Mouse (Mus musculus): ENCODE results near the gene Pex16. TPM values are rescaled to one million over a fixed set of nuclear protein-coding genes. Genes with fewer than 3 reads are reported as not detected.

Pex16 gene
- polyA plus RNA-seq, 1 experiment from 2014 or later: 41.3 TPM

GRCm38 (mm10) chr2:92411705-92412104 is 37.2 kb downstream of the Pex16 start:
- no peaks in the 10 kb centered on the region for H3K9me3 ChIP-seq
- H3K36me3 ChIP-seq (replicated peaks): peaks cover 70% of the 10 kb centered on the region
- ATAC-seq (replicated peaks): no peak
- no peaks in the 10 kb centered on the region for H3K4me1 ChIP-seq
- H3K4me3 ChIP-seq: no peak overlapping the region
- no peak overlapping the region for H3K27ac ChIP-seq
- no peak overlapping the region for H3K9ac ChIP-seq
- H3K27me3 ChIP-seq (replicated peaks): no peaks in the 10 kb centered on the region
- H3K4me2 ChIP-seq: no peak overlapping the region
- WGBS: 94% methylated on average over 10 of the region's 10 CpGs

GRCm38 (mm10) chr2:92421723-92422387 is 47.4 kb downstream of the Pex16 start:
- Histone ChIP-seq H3K9ac (no peak overlapping the region), H3K4me3 (no peak overlapping the region), H3K36me3 (replicated peaks) (peaks cover 36% of the 10 kb centered on the region), H3K27ac (no peak overlapping the region), H3K4me2 (no peak overlapping the region), H3K27me3 (replicated peaks) (no peaks in the 10 kb centered on the region), H3K4me1 (peaks cover 34% of the 10 kb centered on the region), H3K9me3 (no peaks in the 10 kb centered on the region)
- no peak for ATAC-seq (replicated peaks)
- WGBS: 93% methylated on average over 7 of the region's 7 CpGs

GRCm38 (mm10) chr2:92422388-92423135 is 48.1 kb downstream of the Pex16 start:
- H3K4me1 ChIP-seq: peaks cover 39% of the 10 kb centered on the region
- H3K36me3 ChIP-seq (replicated peaks): peaks cover 33% of the 10 kb centered on the region
- no peaks in the 10 kb centered on the region for H3K9me3 ChIP-seq
- no peak for ATAC-seq (replicated peaks)
- H3K4me3 ChIP-seq: no peak overlapping the region
- H3K9ac ChIP-seq: no peak overlapping the region
- 81% methylated on average over 10 of the region's 10 CpGs for WGBS
- H3K4me2 ChIP-seq: no peak overlapping the region
- no peaks in the 10 kb centered on the region for H3K27me3 ChIP-seq (replicated peaks)
- H3K27ac ChIP-seq: no peak overlapping the region

- no peak for ATAC-seq (replicated peaks)
- Histone ChIP-seq H3K36me3 (replicated peaks) (peaks cover 31% of the 10 kb centered on the region), H3K9ac (no peak overlapping the region), H3K9me3 (no peaks in the 10 kb centered on the region), H3K4me1 (peaks cover 45% of the 10 kb centered on the region), H3K4me3 (no peak overlapping the region), H3K27me3 (replicated peaks) (no peaks in the 10 kb centered on the region), H3K27ac (peak overlapping the region; percentile 75), H3K4me2 (no peak overlapping the region)
- WGBS: 91% methylated on average over 9 of the region's 9 CpGs
These were observed 48.7 kb downstream of the Pex16 start for GRCm38 (mm10) chr2:92423156-92423555.

GRCm38 (mm10) chr2:92423702-92424461 is 49.4 kb downstream of the Pex16 start:
- H3K4me2 ChIP-seq: no peak overlapping the region
- no peak overlapping the region for H3K9ac ChIP-seq
- ATAC-seq (replicated peaks): peak; percentile 68; the same call in 1 of the 2 replicates
- no peak overlapping the region for H3K4me3 ChIP-seq
- 59% methylated on average over 9 of the region's 9 CpGs for WGBS
- H3K27me3 ChIP-seq (replicated peaks): no peaks in the 10 kb centered on the region
- H3K4me1 ChIP-seq: peaks cover 50% of the 10 kb centered on the region
- H3K9me3 ChIP-seq: no peaks in the 10 kb centered on the region
- H3K27ac ChIP-seq: peak overlapping the region; percentile 75
- peaks cover 30% of the 10 kb centered on the region for H3K36me3 ChIP-seq (replicated peaks)

GRCm38 (mm10) chr2:92424462-92425308 is 50.2 kb downstream of the Pex16 start:
- WGBS: 25% methylated on average over 9 of the region's 9 CpGs
- no peaks in the 10 kb centered on the region for H3K27me3 ChIP-seq (replicated peaks)
- peak; percentile 40 for ATAC-seq (replicated peaks)
- H3K4me2 ChIP-seq: no peak overlapping the region
- H3K36me3 ChIP-seq (replicated peaks): peaks cover 22% of the 10 kb centered on the region
- H3K27ac ChIP-seq: peak overlapping the region; percentile 75
- H3K4me1 ChIP-seq: peaks cover 54% of the 10 kb centered on the region
- peak overlapping the region; percentile 8; the same call in 1 of the 2 replicates for H3K9ac ChIP-seq
- no peak overlapping the region for H3K4me3 ChIP-seq
- H3K9me3 ChIP-seq: no peaks in the 10 kb centered on the region

GRCm38 (mm10) chr2:92425366-92425765 is 50.9 kb downstream of the Pex16 start:
- peak overlapping the region; percentile 75 for H3K27ac ChIP-seq
- no peak overlapping the region for H3K4me3 ChIP-seq
- H3K9me3 ChIP-seq: no peaks in the 10 kb centered on the region
- H3K4me2 ChIP-seq: 0 out of 2 replicates have a peak overlapping the region, but pooled peaks have one; percentile 10
- H3K4me1 ChIP-seq: peaks cover 59% of the 10 kb centered on the region
- H3K27me3 ChIP-seq (replicated peaks): no peaks in the 10 kb centered on the region
- ATAC-seq (replicated peaks): 0 out of 2 replicates have a peak, but pooled peaks have one; percentile 3
- WGBS: 54% methylated on average over 4 of the region's 4 CpGs
- peak overlapping the region; percentile 8; the same call in 1 of the 2 replicates for H3K9ac ChIP-seq
- H3K36me3 ChIP-seq (replicated peaks): peaks cover 16% of the 10 kb centered on the region

- peaks cover 68% of the 10 kb centered on the region for H3K4me1 ChIP-seq
- ATAC-seq (replicated peaks): no peak
- 67% methylated on average over 3 of the region's 3 CpGs for whole genome bisulfite sequencing
- H3K36me3 ChIP-seq (replicated peaks): peaks cover 7% of the 10 kb centered on the region
- H3K9me3 ChIP-seq: no peaks in the 10 kb centered on the region
- H3K9ac ChIP-seq: no peak overlapping the region
- no peak overlapping the region for H3K4me3 ChIP-seq
- no peak overlapping the region for H3K4me2 ChIP-seq
- peak overlapping the region; percentile 13; the same call in 1 of the 2 replicates for H3K27ac ChIP-seq
- H3K27me3 ChIP-seq (replicated peaks): no peaks in the 10 kb centered on the region
These were observed 52.0 kb downstream of the Pex16 start for GRCm38 (mm10) chr2:92426426-92426825.

- Histone ChIP-seq H3K4me2 (no peak overlapping the region), H3K4me3 (no peak overlapping the region), H3K27ac (peak overlapping the region; percentile 20; the same call in 1 of the 2 replicates), H3K9ac (no peak overlapping the region), H3K36me3 (replicated peaks) (no peaks in the 10 kb centered on the region), H3K9me3 (no peaks in the 10 kb centered on the region), H3K27me3 (replicated peaks) (no peaks in the 10 kb centered on the region), H3K4me1 (peaks cover 83% of the 10 kb centered on the region)
- no peak; the same call in 1 of the 2 replicates for ATAC-seq (replicated peaks)
- 43% methylated on average over 6 of the region's 6 CpGs for WGBS
These were observed 53.4 kb downstream of the Pex16 start for GRCm38 (mm10) chr2:92427882-92428281.

GRCm38 (mm10) chr2:92430089-92430488 is 55.6 kb downstream of the Pex16 start:
- Histone ChIP-seq H3K9ac (no peak overlapping the region), H3K4me1 (peaks cover 74% of the 10 kb centered on the region), H3K27ac (no peak overlapping the region), H3K4me3 (no peak overlapping the region), H3K27me3 (replicated peaks) (0 out of 2 replicates have a peak, but pooled peaks cover 1% of the 10 kb centered on the region), H3K9me3 (no peaks in the 10 kb centered on the region), H3K4me2 (no peak overlapping the region), H3K36me3 (replicated peaks) (no peaks in the 10 kb centered on the region)
- WGBS: 80% methylated on average over 2 of the region's 2 CpGs
- ATAC-seq (replicated peaks): no peak

All from midbrain, embryonic 15.5 days (tissue).